Mouse (Mus musculus) fat pad, adult 2 months (tissue): ENCODE measurements around the gene Hck.

Experiments used
- DNase-seq: peaks from one replicate; pipeline ENCODE4 v3.0.0-alpha.2; 2011; ENCODE audit warnings: low read depth, low spot score; ENCODE audit errors: extremely low read depth

Hck gene

GRCm38 (mm10) chr2:153198485-153198884 is 90.2 kb downstream of the Hck start:
- DNase-seq, result no peak

GRCm38 (mm10) chr2:153199114-153199513 is 90.8 kb downstream of the Hck start:
- DNase-seq, result no peak
